Mouse (Mus musculus): ENCODE measurements at regions not wholly inside any gene's neighbourhood (a gene's known extent, or its start where the extent isn't known, plus 50 kb on each side); places are given as distances from the start of the nearest gene placed in this dataset.

DNA sequence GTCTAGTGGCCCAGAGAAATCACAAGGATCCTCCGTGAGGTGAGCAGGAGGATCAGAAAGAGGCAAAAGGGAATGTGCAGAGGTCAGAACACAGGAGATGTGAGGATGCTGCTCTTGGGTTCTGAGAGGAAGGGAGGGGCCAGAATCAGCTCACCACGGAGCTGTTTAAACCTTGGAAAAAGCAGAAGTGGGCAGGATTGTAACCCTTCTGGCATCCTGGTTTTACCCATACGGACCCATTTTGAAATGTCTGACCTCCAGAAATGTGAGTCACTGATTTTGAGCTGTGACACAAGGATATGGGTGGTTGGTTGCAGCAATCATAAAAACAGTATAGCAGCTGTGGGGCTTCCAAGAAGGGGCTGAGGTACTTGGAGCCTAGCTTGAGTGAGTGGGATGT is 56.6 kb upstream of the Laptm4a start:
- H3K79me2 ChIP-seq (ENCODE audit: control insufficient read depth, insufficient read depth, low read length, poor library complexity): no peaks in the 10 kb centered on the region
- H3K27ac ChIP-seq (ENCODE audit: control insufficient read depth, low read depth, low read length): no peak overlapping the region
- H3K36me3 ChIP-seq (ENCODE audit: control insufficient read depth in 1 of 2, insufficient read depth in 2 of 2, low read length in 2 of 2): no peaks in the 10 kb centered on the region
- DNase-seq (ENCODE audit: low read depth, low spot score): peak; percentile 43
- H3K9ac ChIP-seq (ENCODE audit: control insufficient read depth, low read depth, low read length, poor library complexity, severe bottlenecking): no peak overlapping the region
- no peaks in the 10 kb centered on the region for H3K27me3 ChIP-seq (ENCODE audit: control insufficient read depth in 1 of 2, insufficient read depth in 2 of 2, low read length in 2 of 2)
- H3K4me3 ChIP-seq (ENCODE audit: control insufficient read depth in 1 of 2, insufficient read depth in 1 of 2, low read depth in 2 of 2, low read length in 2 of 2): no peak overlapping the region
- TF ChIP-seq ZKSCAN1 (IDR thresholded peaks at IDR 0.05; ENCODE audit: low read depth, low read length) (no peak), RCOR1 (IDR thresholded peaks at IDR 0.05; ENCODE audit: low read depth, low read length) (no peak), BHLHE40 (IDR thresholded peaks at IDR 0.05; ENCODE audit: borderline replicate concordance, low read depth, low read length) (no peak), MXI1 (IDR thresholded peaks at IDR 0.05; ENCODE audit: low read depth, low read length) (no peak), NELFE (IDR thresholded peaks at IDR 0.05; ENCODE audit: low read depth, low read length) (no peak), JUND (IDR thresholded peaks at IDR 0.05; ENCODE audit: low read depth, low read length) (no peak), USF1 (IDR thresholded peaks at IDR 0.05; ENCODE audit: low read depth, low read length) (no peak), POLR2A (IDR thresholded peaks at IDR 0.05; ENCODE audit: control insufficient read depth in 1 of 2, insufficient read depth in 1 of 2, low read depth in 1 of 2, low read length in 2 of 2, poor library complexity in 1 of 2) (no peak), SIN3A (IDR thresholded peaks at IDR 0.05; ENCODE audit: low read length) (no peak), GATA1 (IDR thresholded peaks at IDR 0.05; ENCODE audit: low read depth, low read length) (no peak), KAT2A (conservative IDR thresholded peaks at IDR 0.05; ENCODE audit: low read depth, low read length) (no peak), UBTF (IDR thresholded peaks at IDR 0.05; ENCODE audit: borderline replicate concordance, insufficient read depth, low read depth, low read length) (no peak), POLR2AphosphoS2 (IDR thresholded peaks at IDR 0.05; ENCODE audit: low read length) (no peak), ZNF384 (IDR thresholded peaks at IDR 0.05; ENCODE audit: low read depth, low read length) (no peak), MYB (IDR thresholded peaks at IDR 0.05; ENCODE audit: low read depth, low read length) (no peak)
- H3K4me1 ChIP-seq (ENCODE audit: control insufficient read depth in 1 of 2, insufficient read depth in 2 of 2, low read length in 2 of 2): peaks cover 0 to 8% of the 10 kb centered on the region in 2 experiments; a peak in 1 of 4 replicates
- H3K9me3 ChIP-seq (replicated peaks; ENCODE audit: insufficient read depth, low read length): no peaks in the 10 kb centered on the region

DNA sequence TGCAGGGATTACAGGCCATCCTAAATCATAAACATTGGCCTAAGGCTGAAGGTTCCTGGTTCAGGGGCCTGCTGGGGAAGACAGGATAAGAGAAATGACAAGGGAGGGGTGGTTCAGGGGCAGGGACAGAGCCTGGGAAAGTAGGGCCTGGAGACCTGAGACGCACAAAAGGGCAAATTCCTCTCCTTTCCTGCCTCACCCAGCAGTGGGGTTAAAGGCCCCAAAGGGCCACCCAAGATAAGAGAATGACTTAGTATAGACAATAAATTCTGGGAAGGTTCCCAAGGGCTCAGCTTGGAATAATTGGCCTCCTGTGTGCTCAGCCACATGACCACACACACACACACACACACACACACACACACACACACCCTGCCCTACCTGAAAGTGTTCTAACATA is 56.2 kb upstream of the Laptm4a start:
- Histone ChIP-seq H3K27ac (ENCODE audit: control insufficient read depth, low read depth, low read length) (no peak overlapping the region), H3K79me2 (ENCODE audit: control insufficient read depth, insufficient read depth, low read length, poor library complexity) (no peaks in the 10 kb centered on the region)

DNA sequence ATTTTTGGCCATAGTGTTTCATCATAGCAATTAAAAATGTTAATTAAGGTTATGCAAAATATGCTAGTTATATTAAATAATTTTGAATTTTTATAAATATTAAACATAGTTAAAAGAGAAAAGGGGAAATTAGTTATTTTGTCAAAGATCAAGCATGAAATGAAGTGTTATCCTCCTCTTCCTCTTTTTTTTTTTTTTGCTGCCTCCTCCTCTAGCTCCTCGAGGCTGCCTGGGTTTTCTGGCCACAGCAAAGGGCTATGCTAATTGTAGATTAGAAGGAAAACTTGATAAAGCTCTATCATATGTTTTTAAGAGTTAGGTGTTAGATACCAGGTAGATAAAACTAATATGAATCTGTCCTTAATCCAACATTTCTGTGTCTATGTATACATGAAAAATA is 54.4 kb upstream of the Laptm4a start:
- no peaks in the 10 kb centered on the region for H3K9me3 ChIP-seq (replicated peaks; ENCODE audit: insufficient read depth, low read length)
- no peak overlapping the region for H3K9ac ChIP-seq (ENCODE audit: control insufficient read depth, low read depth, low read length, poor library complexity, severe bottlenecking)
- no peak overlapping the region for H3K27ac ChIP-seq (ENCODE audit: control insufficient read depth, low read depth, low read length)
- no peak overlapping the region for H3K4me3 ChIP-seq (ENCODE audit: control insufficient read depth in 1 of 2, insufficient read depth in 1 of 2, low read depth in 2 of 2, low read length in 2 of 2)
- peaks cover 0 to 8% of the 10 kb centered on the region in 2 experiments; a peak in 1 of 4 replicates for H3K4me1 ChIP-seq (ENCODE audit: control insufficient read depth in 1 of 2, insufficient read depth in 2 of 2, low read length in 2 of 2)
- H3K36me3 ChIP-seq (ENCODE audit: control insufficient read depth in 1 of 2, insufficient read depth in 2 of 2, low read length in 2 of 2): no peaks in the 10 kb centered on the region
- peak; percentile 43 for DNase-seq (ENCODE audit: low read depth, low spot score)
- H3K79me2 ChIP-seq (ENCODE audit: control insufficient read depth, insufficient read depth, low read length, poor library complexity): no peaks in the 10 kb centered on the region
- H3K27me3 ChIP-seq (ENCODE audit: control insufficient read depth in 1 of 2, insufficient read depth in 2 of 2, low read length in 2 of 2): no peaks in the 10 kb centered on the region
- TF ChIP-seq GATA1 (IDR thresholded peaks at IDR 0.05; ENCODE audit: low read depth, low read length) (peak; percentile 61), MAX (IDR thresholded peaks at IDR 0.05; ENCODE audit: low read length) (no peak), KAT2A (conservative IDR thresholded peaks at IDR 0.05; ENCODE audit: low read depth, low read length) (no peak), HCFC1 (IDR thresholded peaks at IDR 0.05; ENCODE audit: low read depth, low read length) (no peak), NRF1 (IDR thresholded peaks at IDR 0.05; ENCODE audit: insufficient read depth, low read depth, low read length, poor library complexity, severe bottlenecking) (no peak), MAZ (IDR thresholded peaks at IDR 0.05; ENCODE audit: low read depth, low read length) (no peak), ZKSCAN1 (IDR thresholded peaks at IDR 0.05; ENCODE audit: low read depth, low read length) (no peak), CHD2 (IDR thresholded peaks at IDR 0.05; ENCODE audit: low read length) (no peak), ELF1 (IDR thresholded peaks at IDR 0.05; ENCODE audit: low read depth, low read length) (no peak), TCF12 (IDR thresholded peaks at IDR 0.05; ENCODE audit: low read depth, low read length) (no peak), MYC (IDR thresholded peaks at IDR 0.05; ENCODE audit: low read depth, low read length) (0 out of 2 replicates have a peak, but pooled peaks have one; percentile 20), POLR2AphosphoS5 (IDR thresholded peaks at IDR 0.05; ENCODE audit: borderline replicate concordance, low read depth, low read length) (no peak), EP300 (IDR thresholded peaks at IDR 0.05; ENCODE audit: low read depth in 1 of 2, low read length in 2 of 2) (peak; percentile 30 to 70; a peak in 3 of 4 replicates), MYB (IDR thresholded peaks at IDR 0.05; ENCODE audit: low read depth, low read length) (no peak), ZNF384 (IDR thresholded peaks at IDR 0.05; ENCODE audit: low read depth, low read length) (peak; percentile 91)

More for the DNA sequence above, 56.2 kb upstream of the Laptm4a start:
- H3K4me1 ChIP-seq (ENCODE audit: control insufficient read depth in 1 of 2, insufficient read depth in 2 of 2, low read length in 2 of 2): peaks cover 0 to 8% of the 10 kb centered on the region in 2 experiments; a peak in 1 of 4 replicates
- no peaks in the 10 kb centered on the region for H3K36me3 ChIP-seq (ENCODE audit: control insufficient read depth in 1 of 2, insufficient read depth in 2 of 2, low read length in 2 of 2)
- no peaks in the 10 kb centered on the region for H3K27me3 ChIP-seq (ENCODE audit: control insufficient read depth in 1 of 2, insufficient read depth in 2 of 2, low read length in 2 of 2)
- no peak overlapping the region for H3K4me3 ChIP-seq (ENCODE audit: control insufficient read depth in 1 of 2, insufficient read depth in 1 of 2, low read depth in 2 of 2, low read length in 2 of 2)
- H3K9ac ChIP-seq (ENCODE audit: control insufficient read depth, low read depth, low read length, poor library complexity, severe bottlenecking): no peak overlapping the region
- TF ChIP-seq RAD21 (IDR thresholded peaks at IDR 0.05; ENCODE audit: low read depth, low read length) (no peak), MAX (IDR thresholded peaks at IDR 0.05; ENCODE audit: low read length) (no peak), ZKSCAN1 (IDR thresholded peaks at IDR 0.05; ENCODE audit: low read depth, low read length) (no peak)
- H3K9me3 ChIP-seq (replicated peaks; ENCODE audit: insufficient read depth, low read length): no peaks in the 10 kb centered on the region
- DNase-seq (ENCODE audit: low read depth, low spot score): no peak

Measured in MEL (cell line).